Mouse (Mus musculus) embryonic facial prominence, embryonic 11.5 days (tissue): ENCODE measurements around the gene Kansl1. TPM values are rescaled to one million over a fixed set of nuclear protein-coding genes. Genes with fewer than 3 reads are reported as not detected.

ENCODE experiments used
- ATAC-seq: fragments of 200-750 bp; cut with Nextera tagmentation; replicated peaks from 2 replicates; pipeline ENCODE4 v1.8.0; 2017; ENCODE audit warnings: low read depth; ENCODE audit not compliant: insufficient number of reproducible peaks, low FRiP score, low TSS enrichment
- DNase-seq: peaks from one replicate; pipeline ENCODE4 v3.0.0-alpha.2; 2015; ENCODE audit warnings: low spot score
- H3K27ac ChIP-seq: fragments of 300-500 bp; sonication (generic); replicated peaks from 2 replicates; pipeline ENCODE4 v1.5.1; 2014; ENCODE audit warnings: mild to moderate bottlenecking, low read depth, low read length, control low read depth
- H3K27me3 ChIP-seq: fragments of 300-500 bp; sonication (generic); 2 replicates; pipeline ENCODE4 v1.6.1; 2014; ENCODE audit warnings: mild to moderate bottlenecking, low read length, moderate library complexity, mixed read lengths; ENCODE audit not compliant: control insufficient read depth, insufficient read depth
- H3K36me3 ChIP-seq: fragments of 300-500 bp; sonication (generic); replicated peaks from 2 replicates; pipeline ENCODE4 v1.6.1; 2014; ENCODE audit warnings: low read depth, mild to moderate bottlenecking, low read length, moderate library complexity, mixed read lengths; ENCODE audit not compliant: control insufficient read depth, insufficient read depth
- H3K4me1 ChIP-seq: fragments of 300-500 bp; sonication (generic); 2 replicates; pipeline ENCODE4 v1.6.1; 2014; ENCODE audit warnings: low read length, mixed read lengths; ENCODE audit not compliant: control insufficient read depth, insufficient read depth
- H3K4me2 ChIP-seq: fragments of 300-500 bp; sonication (generic); 2 replicates; pipeline ENCODE4 v1.6.1; 2014; ENCODE audit warnings: low read depth, mild to moderate bottlenecking, control low read depth, low read length, moderate library complexity
- H3K4me3 ChIP-seq: fragments of 300-500 bp; sonication (generic); 2 replicates; pipeline ENCODE4 v1.5.1; 2014; ENCODE audit warnings: low read depth, low read length, control low read depth
- H3K9ac ChIP-seq: fragments of 300-500 bp; sonication (generic); replicated peaks from 2 replicates; pipeline ENCODE4 v1.6.1; 2014; ENCODE audit warnings: mild to moderate bottlenecking, control low read depth, low read length
- H3K9me3 ChIP-seq: fragments of 300-500 bp; sonication (generic); replicated peaks from 2 replicates; pipeline ENCODE4 v1.6.1; 2016; ENCODE audit warnings: mild to moderate bottlenecking, low read length, inconsistent platforms, mixed read lengths; ENCODE audit not compliant: control insufficient read depth
- WGBS: fragments of 180-500 bp; shearing (Covaris S2); extraction: QIAGEN DNeasy Blood & Tissue Kit; methylation state at CpG from one replicate; pipeline ENCODE4 v1.1.7; 2014; 5-methylcytosine and 5-hydroxymethylcytosine counted together
- polyA plus RNA-seq: library from polyadenylated mRNA; unstranded; fragments of >200 nt; fragmentation: Nextera tagmentation; extraction: Ambion mirVana; gene quantifications from 2 replicates; pipeline ENCODE4 v1.2.1, GENCODE M21; 2014

Gene Kansl1
- polyA plus RNA-seq, 1 experiment from 2014 or later = 33.3 TPM

DNA sequence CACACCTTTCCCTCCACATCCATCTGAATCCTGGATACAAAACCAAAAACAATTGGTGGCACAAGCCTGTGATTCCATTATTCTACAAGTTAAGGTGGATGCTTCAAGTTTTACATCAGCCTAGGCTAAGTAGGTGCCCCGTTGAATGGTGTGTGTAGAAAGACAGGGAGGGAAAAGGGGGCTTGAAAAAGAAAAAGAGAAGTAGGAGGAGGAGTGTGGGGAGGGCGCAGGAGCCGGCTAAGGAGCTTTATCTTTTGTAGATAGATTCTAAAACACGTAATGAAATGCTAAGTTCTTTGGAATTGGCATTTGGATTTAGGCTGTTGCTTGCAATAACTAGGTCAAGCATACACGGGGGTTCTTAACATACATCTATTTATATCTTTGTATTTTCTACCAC, 67.7 kb downstream of the Kansl1 start:
- no peaks in the 10 kb centered on the region for H3K9me3 ChIP-seq
- H3K27me3 ChIP-seq = no peaks in the 10 kb centered on the region
- 83% methylated on average over 5 of the region's 5 CpGs for WGBS
- no peaks in the 10 kb centered on the region for H3K4me1 ChIP-seq
- no peak overlapping the region for H3K4me3 ChIP-seq
- H3K27ac ChIP-seq = no peak overlapping the region
- ATAC-seq (no peak), DNase-seq (no peak)
- H3K36me3 ChIP-seq = peaks cover 4% of the 10 kb centered on the region
- no peak overlapping the region for H3K9ac ChIP-seq
- H3K4me2 ChIP-seq = no peak overlapping the region

DNA sequence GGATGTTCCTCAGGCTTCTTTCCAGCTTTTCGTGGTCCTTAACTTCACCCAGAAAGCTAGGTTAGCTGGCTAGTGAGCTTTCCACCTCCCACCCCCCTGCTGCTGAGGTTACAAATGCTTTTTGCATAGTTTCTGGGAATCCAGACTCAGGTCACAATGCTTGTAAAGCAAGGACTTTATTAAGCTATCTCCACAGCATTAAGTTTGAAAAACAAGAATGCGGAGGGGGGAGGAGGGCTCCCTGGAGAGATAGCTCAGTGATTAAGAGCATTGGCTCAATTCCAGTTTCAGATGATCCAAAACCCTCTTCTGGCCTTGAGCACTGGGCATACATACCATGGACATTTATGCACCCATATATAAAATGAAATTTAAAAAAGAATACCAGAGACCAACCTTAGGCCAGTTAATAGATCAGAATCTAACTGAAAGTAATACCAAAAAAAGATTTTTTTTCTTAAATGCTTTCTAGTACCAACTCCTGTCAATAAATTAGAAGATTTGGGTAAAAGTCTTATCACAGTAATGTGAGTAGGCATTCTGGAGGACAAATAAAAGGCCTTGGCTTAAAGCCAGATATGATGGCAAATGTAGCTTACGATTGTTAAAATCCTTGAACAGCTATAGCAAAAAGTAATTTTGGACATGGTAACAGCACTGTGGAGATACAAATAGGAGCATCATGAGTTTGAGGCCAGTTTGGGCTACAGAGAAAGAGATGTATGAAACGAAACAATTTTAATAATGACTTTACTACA, 69.0 kb downstream of the Kansl1 start:
- peaks cover 4% of the 10 kb centered on the region for H3K36me3 ChIP-seq

DNA sequence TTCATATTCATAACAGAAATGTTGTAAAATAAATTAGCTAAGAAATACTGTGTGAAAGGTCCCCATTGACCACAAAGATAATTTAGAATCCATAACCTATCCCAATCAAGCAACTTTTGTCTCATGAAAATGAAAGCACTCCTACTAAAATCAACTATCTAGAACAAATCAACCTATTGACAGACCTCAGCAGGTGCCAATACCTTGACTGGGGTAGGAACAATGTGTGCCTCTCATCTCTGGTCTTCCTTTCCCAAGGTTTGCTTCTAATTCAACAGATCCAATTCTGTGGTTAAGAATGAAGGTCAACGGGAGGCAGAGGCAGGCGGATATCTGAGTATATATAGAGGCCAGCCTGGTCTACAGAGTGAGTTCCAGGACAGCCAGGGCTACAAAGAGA, 73.0 kb downstream of the Kansl1 start:
- WGBS = 95% methylated on average over 2 of the region's 2 CpGs
- no peaks in the 10 kb centered on the region for H3K4me1 ChIP-seq
- no peak for ATAC-seq
- no peak overlapping the region for H3K4me3 ChIP-seq
- no peaks in the 10 kb centered on the region for H3K9me3 ChIP-seq
- no peaks in the 10 kb centered on the region; the same call in 1 of the 2 replicates for H3K36me3 ChIP-seq
- no peaks in the 10 kb centered on the region for H3K27me3 ChIP-seq
- H3K9ac ChIP-seq = no peak overlapping the region
- no peak overlapping the region for H3K4me2 ChIP-seq
- H3K27ac ChIP-seq = no peak overlapping the region
- no peak for DNase-seq

More for the DNA sequence above, 69.0 kb downstream of the Kansl1 start:
- Histone ChIP-seq H3K4me3 (no peak overlapping the region), H3K4me2 (no peak overlapping the region), H3K4me1 (no peaks in the 10 kb centered on the region), H3K9ac (no peak overlapping the region), H3K9me3 (no peaks in the 10 kb centered on the region), H3K27ac (no peak overlapping the region), H3K27me3 (no peaks in the 10 kb centered on the region)
- 81% methylated on average over 4 of the region's 4 CpGs for WGBS
- DNase-seq (no peak), ATAC-seq (no peak)

DNA sequence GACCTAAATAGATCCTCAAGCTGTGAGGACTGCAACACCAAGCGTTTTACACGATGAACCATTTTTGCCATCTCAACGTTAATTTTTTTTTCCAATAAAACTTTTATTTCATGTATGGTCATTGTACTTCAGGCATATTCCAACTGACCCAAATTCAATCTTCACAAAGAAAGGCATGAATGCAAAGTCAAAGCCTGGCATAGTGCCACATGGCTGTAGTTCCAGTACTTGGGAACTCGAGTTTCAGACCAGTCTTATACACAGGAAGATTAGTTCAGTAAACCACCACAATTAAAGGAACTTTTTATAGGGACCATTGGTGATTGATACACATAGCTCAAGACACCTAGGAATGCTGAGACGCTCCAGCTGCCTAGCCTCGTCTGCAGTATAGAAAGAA, 75.5 kb downstream of the Kansl1 start:
- WGBS = 92% methylated on average over 6 of the region's 6 CpGs
- no peaks in the 10 kb centered on the region for H3K27me3 ChIP-seq
- H3K4me3 ChIP-seq = no peak overlapping the region
- no peak overlapping the region for H3K27ac ChIP-seq
- H3K4me1 ChIP-seq = no peaks in the 10 kb centered on the region
- no peak overlapping the region for H3K4me2 ChIP-seq
- no peak overlapping the region for H3K9ac ChIP-seq
- no peaks in the 10 kb centered on the region for H3K36me3 ChIP-seq
- DNase-seq = no peak
- H3K9me3 ChIP-seq = no peaks in the 10 kb centered on the region
- no peak for ATAC-seq

DNA sequence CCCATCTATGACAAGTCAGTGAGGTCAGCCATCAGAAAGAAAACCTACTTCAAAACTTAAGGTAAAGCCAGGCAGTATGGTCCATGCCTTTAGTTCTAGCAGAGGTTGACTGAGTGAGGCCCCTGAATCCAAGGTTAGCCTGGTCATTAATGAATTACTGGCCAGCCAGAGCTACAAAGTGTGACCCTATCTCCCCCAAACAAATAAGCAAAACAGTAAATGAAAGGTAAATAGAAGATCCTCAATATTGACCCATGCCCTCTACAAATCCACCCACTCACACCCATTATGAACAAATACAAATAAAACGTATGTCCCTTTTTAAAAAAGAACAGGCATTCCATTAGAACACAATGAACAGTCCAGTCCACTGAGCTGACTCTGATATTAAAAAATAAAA, 76.5 kb downstream of the Kansl1 start:
- 88% methylated on average over 1 of the region's 1 CpGs for WGBS
- no peaks in the 10 kb centered on the region for H3K4me1 ChIP-seq
- no peak overlapping the region for H3K27ac ChIP-seq
- no peaks in the 10 kb centered on the region for H3K36me3 ChIP-seq
- no peak overlapping the region for H3K4me2 ChIP-seq
- no peak overlapping the region for H3K9ac ChIP-seq
- DNase-seq (no peak), ATAC-seq (no peak)
- H3K9me3 ChIP-seq = no peaks in the 10 kb centered on the region
- no peak overlapping the region for H3K4me3 ChIP-seq
- no peaks in the 10 kb centered on the region for H3K27me3 ChIP-seq

DNA sequence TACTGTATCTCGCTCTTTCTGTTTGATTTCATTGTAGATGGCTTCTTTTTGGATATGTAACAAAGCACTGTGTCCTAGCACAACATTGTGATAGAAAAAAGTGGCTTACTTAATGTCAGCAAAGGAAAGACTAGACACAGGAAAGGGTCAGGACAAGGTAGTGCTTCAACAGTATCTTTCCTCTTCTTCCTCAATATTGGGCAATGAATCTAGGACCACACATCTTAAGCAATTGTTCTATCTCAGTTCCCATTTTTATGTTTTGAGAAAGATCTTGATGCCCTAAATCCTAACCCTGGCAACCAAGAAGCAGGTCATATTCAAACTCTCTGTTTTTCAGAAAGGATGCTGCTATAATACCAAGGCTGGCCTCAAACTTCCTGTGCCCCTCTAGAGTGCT, 81.4 kb downstream of the Kansl1 start:
- Histone ChIP-seq H3K9ac (no peak overlapping the region), H3K4me3 (no peak overlapping the region), H3K4me1 (no peaks in the 10 kb centered on the region), H3K9me3 (no peaks in the 10 kb centered on the region), H3K27me3 (no peaks in the 10 kb centered on the region), H3K4me2 (no peak overlapping the region), H3K36me3 (no peaks in the 10 kb centered on the region), H3K27ac (no peak overlapping the region)
- WGBS = 91% methylated on average over 1 of the region's 1 CpGs
- no peak for DNase-seq
- ATAC-seq = no peak

DNA sequence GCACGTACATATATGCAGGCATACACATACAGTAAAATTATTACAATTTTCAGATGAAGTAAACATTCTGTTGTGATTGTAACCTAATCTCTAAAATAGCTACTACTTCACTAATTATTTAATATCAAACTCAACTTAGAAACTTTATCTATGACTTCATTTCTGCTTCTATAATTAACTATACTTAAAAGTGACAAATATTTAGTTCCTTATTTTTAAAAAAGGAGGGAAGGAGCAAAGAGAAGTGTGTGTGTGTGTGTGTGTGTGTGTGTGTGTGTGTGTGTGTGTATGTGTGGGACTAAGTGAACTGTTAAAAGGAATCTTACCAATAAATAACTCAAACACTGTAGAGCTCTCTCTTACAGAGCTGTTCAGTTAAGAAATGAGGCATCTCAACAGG, 82.1 kb downstream of the Kansl1 start:
- Histone ChIP-seq H3K9ac (no peak overlapping the region), H3K4me2 (no peak overlapping the region), H3K36me3 (no peaks in the 10 kb centered on the region), H3K27ac (no peak overlapping the region), H3K4me3 (no peak overlapping the region), H3K9me3 (no peaks in the 10 kb centered on the region), H3K4me1 (no peaks in the 10 kb centered on the region), H3K27me3 (no peaks in the 10 kb centered on the region)
- DNase-seq (no peak), ATAC-seq (no peak)
- 98% methylated on average over 1 of the region's 1 CpGs for whole genome bisulfite sequencing

DNA sequence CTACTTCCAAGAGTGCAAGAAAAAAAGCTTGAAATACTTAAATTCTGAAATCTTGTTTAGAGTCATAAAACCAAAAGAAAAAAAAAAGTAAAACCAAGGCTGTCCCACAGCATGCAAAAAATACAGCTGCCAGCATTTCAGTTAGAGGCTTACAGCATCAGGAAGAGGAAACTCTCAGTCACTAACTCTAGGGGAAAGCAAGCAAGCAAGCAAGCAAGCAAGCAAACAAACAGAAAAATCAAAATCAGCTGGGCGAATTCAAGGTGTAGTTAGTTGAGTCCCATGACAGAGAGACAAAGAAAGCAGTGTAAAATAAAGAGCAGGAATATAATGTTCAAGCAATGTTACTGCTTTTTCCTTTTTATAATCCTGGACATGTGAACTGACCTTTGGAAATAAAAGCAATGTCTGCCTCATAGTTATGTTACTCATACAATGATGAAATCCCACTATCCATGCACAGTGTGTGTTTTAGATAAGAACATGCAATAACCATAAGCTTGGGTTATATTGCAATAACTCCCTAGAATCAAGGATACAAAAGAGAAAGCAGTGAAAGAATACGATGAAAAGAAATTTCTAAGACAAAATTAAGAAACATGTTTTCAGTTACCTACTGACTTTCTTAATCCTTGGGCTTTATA, 85.4 kb downstream of the Kansl1 start:
- WGBS = 95% methylated on average over 2 of the region's 2 CpGs
- no peaks in the 10 kb centered on the region for H3K4me1 ChIP-seq
- no peak overlapping the region for H3K4me2 ChIP-seq
- H3K9ac ChIP-seq = no peak overlapping the region
- no peak overlapping the region for H3K27ac ChIP-seq
- DNase-seq (no peak), ATAC-seq (no peak)
- no peaks in the 10 kb centered on the region for H3K36me3 ChIP-seq
- H3K27me3 ChIP-seq = no peaks in the 10 kb centered on the region
- no peak overlapping the region for H3K4me3 ChIP-seq
- H3K9me3 ChIP-seq = no peaks in the 10 kb centered on the region
